Mouse (Mus musculus): ENCODE measurements at regions not wholly inside any gene's neighbourhood (a gene's known extent, or its start where the extent isn't known, plus 50 kb on each side); places are given as distances from the start of the nearest gene placed in this dataset.

DNA sequence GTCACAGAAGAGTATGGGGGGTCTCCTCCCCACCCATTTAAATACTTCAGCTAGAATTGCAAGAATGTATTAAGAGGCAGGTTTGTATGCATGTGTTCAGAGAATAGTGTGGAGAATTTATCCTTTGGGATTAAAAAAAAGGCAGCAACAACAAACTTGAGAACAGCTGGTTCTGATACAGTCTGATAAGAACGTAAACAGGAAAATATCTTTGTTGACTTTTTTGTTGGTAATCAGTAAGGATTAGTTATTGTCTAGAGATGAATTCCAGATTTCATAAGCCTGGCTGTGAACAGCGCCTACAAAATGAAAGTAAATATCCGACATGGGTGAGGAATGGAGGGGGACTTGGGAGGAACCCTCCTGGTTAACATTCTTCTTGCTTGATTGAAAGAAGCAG is 328.8 kb downstream of the Mtx2 start:
- Histone ChIP-seq H3K4me1 (ENCODE audit: control insufficient read depth, insufficient read depth, low read length) (no peaks in the 10 kb centered on the region), H3K4me3 (ENCODE audit: low read depth, low read length) (no peak overlapping the region), H3K9ac (ENCODE audit: low read depth, poor library complexity, severe bottlenecking) (no peak overlapping the region), H3K36me3 (ENCODE audit: control insufficient read depth, insufficient read depth, low read length, poor library complexity, severe bottlenecking) (no peaks in the 10 kb centered on the region), H3K9me3 (replicated peaks; ENCODE audit: control insufficient read depth, insufficient read depth, low read length, poor library complexity, severe bottlenecking) (no peaks in the 10 kb centered on the region), H3K27me3 (ENCODE audit: control insufficient read depth, insufficient read depth, low read length, poor library complexity, severe bottlenecking) (no peaks in the 10 kb centered on the region), H3K27ac (ENCODE audit: insufficient read depth, low read length) (no peak overlapping the region)
- no peak for TF ChIP-seq CTCF (IDR thresholded peaks at IDR 0.05; ENCODE audit: low read depth, low read length)
- TF ChIP-seq EP300 (IDR thresholded peaks at IDR 0.05; ENCODE audit: insufficient read depth, low read depth, low read length): no peak
- no peak for TF ChIP-seq POLR2A (IDR thresholded peaks at IDR 0.05; ENCODE audit: insufficient read depth, low read length)

GRCm38 (mm10) chr2:75158581-75158980 is 333.0 kb downstream of the Mtx2 start:
- Histone ChIP-seq H3K36me3 (ENCODE audit: control insufficient read depth, insufficient read depth, low read length, poor library complexity, severe bottlenecking) (no peaks in the 10 kb centered on the region), H3K27me3 (ENCODE audit: control insufficient read depth, insufficient read depth, low read length, poor library complexity, severe bottlenecking) (no peaks in the 10 kb centered on the region), H3K4me3 (ENCODE audit: low read depth, low read length) (no peak overlapping the region), H3K9me3 (replicated peaks; ENCODE audit: control insufficient read depth, insufficient read depth, low read length, poor library complexity, severe bottlenecking) (no peaks in the 10 kb centered on the region), H3K27ac (ENCODE audit: insufficient read depth, low read length) (no peak overlapping the region), H3K4me1 (ENCODE audit: control insufficient read depth, insufficient read depth, low read length) (no peaks in the 10 kb centered on the region), H3K9ac (ENCODE audit: low read depth, poor library complexity, severe bottlenecking) (no peak overlapping the region)
- TF ChIP-seq EP300 (IDR thresholded peaks at IDR 0.05; ENCODE audit: insufficient read depth, low read depth, low read length) (no peak), POLR2A (IDR thresholded peaks at IDR 0.05; ENCODE audit: insufficient read depth, low read length) (no peak), CTCF (IDR thresholded peaks at IDR 0.05; ENCODE audit: low read depth, low read length) (no peak)

- H3K27me3 ChIP-seq (ENCODE audit: control insufficient read depth, insufficient read depth, low read length, poor library complexity, severe bottlenecking): no peaks in the 10 kb centered on the region
- TF ChIP-seq EP300 (IDR thresholded peaks at IDR 0.05; ENCODE audit: insufficient read depth, low read depth, low read length) (no peak), CTCF (IDR thresholded peaks at IDR 0.05; ENCODE audit: low read depth, low read length) (no peak), POLR2A (IDR thresholded peaks at IDR 0.05; ENCODE audit: insufficient read depth, low read length) (no peak)
- H3K27ac ChIP-seq (ENCODE audit: insufficient read depth, low read length): no peak overlapping the region
- no peak overlapping the region for H3K4me3 ChIP-seq (ENCODE audit: low read depth, low read length)
- H3K4me1 ChIP-seq (ENCODE audit: control insufficient read depth, insufficient read depth, low read length): no peaks in the 10 kb centered on the region
- no peaks in the 10 kb centered on the region for H3K36me3 ChIP-seq (ENCODE audit: control insufficient read depth, insufficient read depth, low read length, poor library complexity, severe bottlenecking)
- no peak overlapping the region for H3K9ac ChIP-seq (ENCODE audit: low read depth, poor library complexity, severe bottlenecking)
- H3K9me3 ChIP-seq (replicated peaks; ENCODE audit: control insufficient read depth, insufficient read depth, low read length, poor library complexity, severe bottlenecking): no peaks in the 10 kb centered on the region
Measured at GRCm38 (mm10) chr2:75161075-75161474, 335.5 kb downstream of the Mtx2 start.

DNA sequence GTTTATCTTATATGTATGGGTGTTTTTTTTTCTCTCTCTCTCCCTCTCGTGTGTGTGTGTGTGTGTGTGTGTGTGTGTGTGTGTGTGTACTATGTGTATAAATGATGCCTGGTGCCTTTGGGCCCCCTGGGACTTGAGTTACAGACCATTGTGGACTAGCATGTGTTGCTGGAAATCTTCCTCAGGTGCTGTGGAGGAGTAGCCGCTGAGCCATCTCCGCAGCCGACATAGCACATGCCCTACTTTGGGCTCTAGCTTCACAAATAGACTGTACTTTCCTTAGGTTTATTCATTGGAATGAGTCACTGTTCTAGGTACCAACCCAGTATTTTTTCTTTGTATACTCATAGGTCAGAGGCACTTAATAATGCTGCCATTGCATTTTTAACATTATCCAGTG is 339.4 kb downstream of the Mtx2 start:
- no peaks in the 10 kb centered on the region for H3K9me3 ChIP-seq (replicated peaks; ENCODE audit: control insufficient read depth, insufficient read depth, low read length, poor library complexity, severe bottlenecking)
- H3K27me3 ChIP-seq (ENCODE audit: control insufficient read depth, insufficient read depth, low read length, poor library complexity, severe bottlenecking): no peaks in the 10 kb centered on the region
- H3K27ac ChIP-seq (ENCODE audit: insufficient read depth, low read length): no peak overlapping the region
- TF ChIP-seq POLR2A (IDR thresholded peaks at IDR 0.05; ENCODE audit: insufficient read depth, low read length): no peak
- no peak for TF ChIP-seq EP300 (IDR thresholded peaks at IDR 0.05; ENCODE audit: insufficient read depth, low read depth, low read length)
- TF ChIP-seq CTCF (IDR thresholded peaks at IDR 0.05; ENCODE audit: low read depth, low read length): no peak
- H3K36me3 ChIP-seq (ENCODE audit: control insufficient read depth, insufficient read depth, low read length, poor library complexity, severe bottlenecking): no peaks in the 10 kb centered on the region
- no peak overlapping the region for H3K9ac ChIP-seq (ENCODE audit: low read depth, poor library complexity, severe bottlenecking)
- H3K4me1 ChIP-seq (ENCODE audit: control insufficient read depth, insufficient read depth, low read length): no peaks in the 10 kb centered on the region
- H3K4me3 ChIP-seq (ENCODE audit: low read depth, low read length): no peak overlapping the region

GRCm38 (mm10) chr2:75176267-75176666 is 350.7 kb downstream of the Mtx2 start:
- TF ChIP-seq POLR2A (IDR thresholded peaks at IDR 0.05; ENCODE audit: insufficient read depth, low read length) (no peak), CTCF (IDR thresholded peaks at IDR 0.05; ENCODE audit: low read depth, low read length) (no peak), EP300 (IDR thresholded peaks at IDR 0.05; ENCODE audit: insufficient read depth, low read depth, low read length) (no peak)
- Histone ChIP-seq H3K4me3 (ENCODE audit: low read depth, low read length) (no peak overlapping the region), H3K9me3 (replicated peaks; ENCODE audit: control insufficient read depth, insufficient read depth, low read length, poor library complexity, severe bottlenecking) (no peaks in the 10 kb centered on the region; the same call in 1 of the 2 replicates), H3K4me1 (ENCODE audit: control insufficient read depth, insufficient read depth, low read length) (no peaks in the 10 kb centered on the region), H3K9ac (ENCODE audit: low read depth, poor library complexity, severe bottlenecking) (no peak overlapping the region), H3K27ac (ENCODE audit: insufficient read depth, low read length) (no peak overlapping the region), H3K27me3 (ENCODE audit: control insufficient read depth, insufficient read depth, low read length, poor library complexity, severe bottlenecking) (no peaks in the 10 kb centered on the region), H3K36me3 (ENCODE audit: control insufficient read depth, insufficient read depth, low read length, poor library complexity, severe bottlenecking) (no peaks in the 10 kb centered on the region)

- H3K4me1 ChIP-seq (ENCODE audit: control insufficient read depth, insufficient read depth, low read length): no peaks in the 10 kb centered on the region
- H3K9me3 ChIP-seq (replicated peaks; ENCODE audit: control insufficient read depth, insufficient read depth, low read length, poor library complexity, severe bottlenecking): no peaks in the 10 kb centered on the region; the same call in 1 of the 2 replicates
- no peak overlapping the region for H3K27ac ChIP-seq (ENCODE audit: insufficient read depth, low read length)
- no peaks in the 10 kb centered on the region for H3K36me3 ChIP-seq (ENCODE audit: control insufficient read depth, insufficient read depth, low read length, poor library complexity, severe bottlenecking)
- TF ChIP-seq CTCF (IDR thresholded peaks at IDR 0.05; ENCODE audit: low read depth, low read length): no peak
- no peak for TF ChIP-seq POLR2A (IDR thresholded peaks at IDR 0.05; ENCODE audit: insufficient read depth, low read length)
- TF ChIP-seq EP300 (IDR thresholded peaks at IDR 0.05; ENCODE audit: insufficient read depth, low read depth, low read length): no peak
- H3K27me3 ChIP-seq (ENCODE audit: control insufficient read depth, insufficient read depth, low read length, poor library complexity, severe bottlenecking): no peaks in the 10 kb centered on the region
- no peak overlapping the region for H3K4me3 ChIP-seq (ENCODE audit: low read depth, low read length)
- no peak overlapping the region for H3K9ac ChIP-seq (ENCODE audit: low read depth, poor library complexity, severe bottlenecking)
Measured at GRCm38 (mm10) chr2:75183293-75183692, 357.7 kb downstream of the Mtx2 start.
